Mouse (Mus musculus): ENCODE measurements around the gene Fnbp1. TPM values are rescaled to one million over a fixed set of nuclear protein-coding genes. Genes with fewer than 3 reads are reported as not detected.

The Fnbp1 gene
- polyA plus RNA-seq, 1 experiment = 38.1 TPM

DNA sequence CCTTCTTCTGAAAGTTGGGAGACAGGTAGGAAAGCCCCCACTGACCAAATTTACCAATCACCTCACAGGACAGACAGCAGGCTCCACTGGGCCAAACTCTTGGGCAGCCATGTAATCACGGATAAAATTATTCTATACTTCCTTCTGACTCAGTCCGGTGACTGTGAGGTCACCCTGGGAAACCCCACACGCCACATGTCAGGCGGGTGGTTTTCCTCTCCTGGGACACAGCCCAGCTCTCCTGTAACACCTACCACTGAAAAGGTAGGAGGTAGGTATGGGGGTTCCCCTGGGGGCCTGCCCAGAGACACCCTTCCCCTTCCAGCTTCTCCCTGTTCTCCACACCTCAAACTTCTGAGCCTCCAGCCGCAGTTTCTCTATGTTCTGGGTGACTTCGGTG lies 105.0 kb downstream of the Fnbp1 start:
- Histone ChIP-seq H3K27ac (replicated peaks; ENCODE audit: low read depth, low read length) (no peak overlapping the region), H3K4me3 (ENCODE audit: insufficient read depth, low read depth, low read length) (no peak overlapping the region), H3K4me1 (ENCODE audit: control insufficient read depth, insufficient read depth, insufficient read length, low read length) (no peaks in the 10 kb centered on the region)

DNA sequence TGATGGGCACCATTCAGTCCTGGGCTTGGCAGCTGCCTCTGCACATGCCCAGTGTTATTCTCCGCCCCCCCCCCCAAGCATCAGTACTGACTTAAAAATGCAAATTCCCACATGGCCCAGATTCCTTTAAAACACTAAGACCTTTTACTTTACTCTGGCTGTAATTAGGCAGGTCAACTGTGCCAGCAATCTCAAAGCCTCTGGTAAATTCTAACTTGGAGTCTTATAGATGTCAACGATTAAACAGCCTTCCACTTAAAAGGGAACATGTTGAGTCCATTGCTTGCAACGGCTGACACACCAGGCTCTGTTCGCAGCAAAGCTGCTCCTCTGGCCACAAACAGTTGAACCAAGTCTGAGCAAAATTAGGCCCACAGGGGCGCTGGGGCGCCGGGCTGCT lies 109.8 kb downstream of the Fnbp1 start:
- no peaks in the 10 kb centered on the region for H3K4me1 ChIP-seq (ENCODE audit: control insufficient read depth, insufficient read depth, insufficient read length, low read length)
- no peak overlapping the region for H3K4me3 ChIP-seq (ENCODE audit: insufficient read depth, low read depth, low read length)
- no peak overlapping the region for H3K27ac ChIP-seq (replicated peaks; ENCODE audit: low read depth, low read length)

DNA sequence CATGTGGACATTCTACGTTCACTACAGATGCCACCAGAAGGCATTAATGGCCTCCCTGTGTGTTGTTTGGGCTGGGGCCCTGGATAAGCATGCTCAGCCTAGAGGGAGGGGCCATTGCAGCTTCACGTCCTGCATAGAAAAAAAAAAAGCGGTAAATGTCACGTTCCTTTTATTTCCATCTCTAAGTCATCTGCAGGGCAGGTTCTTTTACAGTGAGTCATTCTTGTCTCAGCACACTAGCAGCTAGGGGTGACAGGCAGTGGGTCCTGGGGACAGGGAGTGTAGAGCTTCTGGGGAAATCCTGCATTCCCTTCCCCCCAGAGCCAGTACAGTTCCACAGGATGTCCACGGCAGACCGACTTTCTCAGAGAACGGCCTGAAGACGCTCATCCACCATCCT lies 115.2 kb downstream of the Fnbp1 start:
- Histone ChIP-seq H3K27ac (replicated peaks; ENCODE audit: low read depth, low read length) (no peak overlapping the region), H3K4me3 (ENCODE audit: insufficient read depth, low read depth, low read length) (no peak overlapping the region), H3K4me1 (ENCODE audit: control insufficient read depth, insufficient read depth, insufficient read length, low read length) (no peaks in the 10 kb centered on the region)

DNA sequence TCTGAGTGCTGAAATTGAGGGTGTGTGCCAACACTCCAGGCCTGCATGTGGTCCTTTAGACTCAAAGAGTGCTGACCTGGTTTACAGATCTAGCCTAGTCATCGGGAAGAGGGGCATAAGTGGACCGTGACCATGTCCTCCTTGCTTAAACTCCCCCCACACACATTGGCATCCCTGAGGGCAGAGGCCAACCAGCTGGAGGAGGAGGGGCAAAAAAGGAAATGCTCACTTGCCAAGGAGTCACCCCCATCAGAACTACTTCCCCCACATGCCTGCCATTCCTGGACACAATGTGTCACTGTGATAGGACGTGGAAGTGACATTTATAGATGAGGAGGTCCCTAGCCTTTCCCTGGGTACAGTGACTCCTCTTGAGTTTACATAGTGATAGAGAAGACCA lies 116.3 kb downstream of the Fnbp1 start:
- Histone ChIP-seq H3K4me3 (ENCODE audit: insufficient read depth, low read depth, low read length) (no peak overlapping the region), H3K4me1 (ENCODE audit: control insufficient read depth, insufficient read depth, insufficient read length, low read length) (no peaks in the 10 kb centered on the region), H3K27ac (replicated peaks; ENCODE audit: low read depth, low read length) (no peak overlapping the region)

DNA sequence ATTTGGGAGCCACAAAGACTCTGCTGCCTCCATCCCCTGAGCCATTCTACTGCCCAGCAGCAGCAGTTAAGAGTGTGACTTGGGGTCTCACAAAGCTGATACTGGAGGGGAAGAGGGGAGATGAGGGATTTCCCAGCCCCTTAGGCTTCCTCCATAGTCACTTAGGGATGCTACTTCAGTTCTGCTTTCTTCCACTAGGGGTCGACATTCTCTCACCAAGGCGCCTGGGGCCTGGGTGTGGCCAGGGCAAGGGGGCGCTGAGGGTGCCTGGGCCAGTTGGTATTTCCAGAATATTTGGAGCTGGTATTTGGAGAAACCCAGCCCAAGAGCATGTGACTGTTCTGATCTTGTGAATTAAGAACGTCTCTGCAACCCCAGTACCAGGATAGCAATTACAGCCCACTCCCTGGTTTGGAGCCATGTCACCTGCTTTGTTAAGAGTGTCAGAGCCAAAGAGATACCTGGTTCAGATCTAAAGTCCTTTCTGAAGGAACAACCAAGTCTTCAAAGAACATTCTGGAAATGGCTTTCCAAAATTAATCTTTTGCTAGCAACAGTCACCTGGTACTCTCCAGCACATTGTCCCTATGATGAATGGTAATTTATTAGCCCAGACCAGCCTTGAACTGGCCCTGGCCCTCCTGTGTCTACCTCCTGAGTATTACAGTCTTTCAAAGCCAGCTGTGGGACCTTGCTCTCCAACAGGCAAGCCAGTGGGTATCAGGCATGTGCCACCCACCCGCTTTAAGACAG lies 117.0 kb downstream of the Fnbp1 start:
- Histone ChIP-seq H3K27ac (replicated peaks; ENCODE audit: low read depth, low read length) (no peak overlapping the region), H3K4me1 (ENCODE audit: control insufficient read depth, insufficient read depth, insufficient read length, low read length) (no peaks in the 10 kb centered on the region), H3K4me3 (ENCODE audit: insufficient read depth, low read depth, low read length) (no peak overlapping the region)

DNA sequence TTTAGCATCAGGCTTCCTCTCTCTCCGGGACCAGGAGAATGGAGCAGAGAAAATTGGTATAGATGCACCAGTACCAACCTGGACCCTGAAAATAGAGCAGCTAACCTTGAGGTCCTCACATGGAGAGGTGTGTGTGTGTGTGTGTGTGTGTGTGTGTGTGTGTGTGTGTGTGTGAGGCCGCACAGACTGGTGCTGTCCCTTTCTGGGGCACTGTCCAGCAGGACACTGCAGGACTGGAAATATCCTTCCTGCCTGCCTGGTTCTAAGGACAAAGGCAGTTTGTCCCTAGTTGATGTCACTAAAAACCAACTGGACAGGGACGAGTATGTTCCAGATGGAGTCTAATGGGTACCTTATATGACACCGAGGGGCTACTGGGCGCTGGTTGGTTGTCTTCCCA lies 117.9 kb downstream of the Fnbp1 start:
- Histone ChIP-seq H3K27ac (replicated peaks; ENCODE audit: low read depth, low read length) (no peak overlapping the region), H3K4me3 (ENCODE audit: insufficient read depth, low read depth, low read length) (no peak overlapping the region), H3K4me1 (ENCODE audit: control insufficient read depth, insufficient read depth, insufficient read length, low read length) (no peaks in the 10 kb centered on the region)

DNA sequence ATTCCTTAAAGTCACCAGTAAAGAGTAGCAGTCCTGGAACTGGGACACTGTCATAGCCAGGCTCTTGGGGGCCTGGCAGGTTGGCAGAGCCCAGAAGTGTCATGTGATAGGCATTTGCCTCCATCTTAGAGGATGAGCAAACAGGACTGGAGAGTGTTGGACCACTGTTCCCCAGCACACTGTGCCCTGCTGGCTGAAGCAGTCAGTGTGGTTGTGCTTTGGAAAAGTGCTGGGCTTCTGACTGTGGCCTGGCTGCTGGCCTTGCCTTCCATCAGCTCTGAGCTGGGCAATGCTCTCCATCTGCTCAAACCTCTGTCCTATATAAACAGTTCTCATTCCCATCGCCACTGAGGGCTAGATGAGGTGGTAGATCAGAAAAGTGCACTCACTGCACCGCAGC lies 121.6 kb downstream of the Fnbp1 start:
- Histone ChIP-seq H3K4me3 (ENCODE audit: insufficient read depth, low read depth, low read length) (no peak overlapping the region), H3K27ac (replicated peaks; ENCODE audit: low read depth, low read length) (no peak overlapping the region), H3K4me1 (ENCODE audit: control insufficient read depth, insufficient read depth, insufficient read length, low read length) (0 out of 2 replicates have a peak, but pooled peaks cover 3% of the 10 kb centered on the region)

DNA sequence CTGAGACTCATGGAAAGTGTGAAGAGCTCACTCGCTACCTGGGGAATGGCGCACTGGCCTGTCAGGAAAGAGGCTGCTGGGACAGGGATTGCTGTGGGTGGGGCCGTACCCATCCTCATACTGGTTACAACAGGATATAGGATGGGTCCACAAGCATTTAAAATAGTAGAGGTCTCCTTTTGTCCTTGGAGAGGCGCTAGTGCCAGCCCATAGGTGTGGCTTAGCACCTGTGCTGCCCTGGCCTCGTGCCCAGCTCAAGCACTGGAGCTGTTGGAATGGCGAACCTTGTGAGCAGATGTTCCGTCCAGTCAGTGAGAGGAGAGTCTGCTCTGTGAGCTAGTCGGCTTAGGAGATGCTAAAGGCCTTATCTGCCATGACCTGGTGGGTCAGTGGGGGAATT lies 122.8 kb downstream of the Fnbp1 start:
- H3K4me3 ChIP-seq (ENCODE audit: insufficient read depth, low read depth, low read length) = no peak overlapping the region
- H3K4me1 ChIP-seq (ENCODE audit: control insufficient read depth, insufficient read depth, insufficient read length, low read length) = 0 out of 2 replicates have a peak, but pooled peaks cover 3% of the 10 kb centered on the region
- H3K27ac ChIP-seq (replicated peaks; ENCODE audit: low read depth, low read length) = no peak overlapping the region

DNA sequence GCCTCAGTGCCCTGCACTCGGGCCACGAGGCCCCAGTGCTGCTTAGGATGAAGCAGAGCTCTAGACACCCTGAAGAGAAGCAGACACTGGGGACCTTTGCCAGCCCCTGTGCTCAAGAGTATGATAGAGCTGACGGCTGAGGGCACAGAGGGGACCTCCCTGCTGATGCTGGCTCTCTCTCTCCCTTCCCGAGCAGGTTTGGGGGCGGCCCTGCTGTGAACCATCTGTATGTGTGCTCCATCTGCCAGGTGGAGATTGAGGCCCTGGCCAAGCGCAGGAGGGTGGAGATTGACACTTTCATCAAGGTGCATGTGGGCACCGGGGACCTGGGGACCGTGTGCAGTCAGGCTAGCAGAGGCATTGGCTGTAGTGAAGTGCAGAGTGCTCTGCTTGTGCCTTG lies 123.3 kb downstream of the Fnbp1 start:
- Histone ChIP-seq H3K4me3 (ENCODE audit: insufficient read depth, low read depth, low read length) (no peak overlapping the region), H3K27ac (replicated peaks; ENCODE audit: low read depth, low read length) (no peak overlapping the region), H3K4me1 (ENCODE audit: control insufficient read depth, insufficient read depth, insufficient read length, low read length) (0 out of 2 replicates have a peak, but pooled peaks cover 3% of the 10 kb centered on the region)

DNA sequence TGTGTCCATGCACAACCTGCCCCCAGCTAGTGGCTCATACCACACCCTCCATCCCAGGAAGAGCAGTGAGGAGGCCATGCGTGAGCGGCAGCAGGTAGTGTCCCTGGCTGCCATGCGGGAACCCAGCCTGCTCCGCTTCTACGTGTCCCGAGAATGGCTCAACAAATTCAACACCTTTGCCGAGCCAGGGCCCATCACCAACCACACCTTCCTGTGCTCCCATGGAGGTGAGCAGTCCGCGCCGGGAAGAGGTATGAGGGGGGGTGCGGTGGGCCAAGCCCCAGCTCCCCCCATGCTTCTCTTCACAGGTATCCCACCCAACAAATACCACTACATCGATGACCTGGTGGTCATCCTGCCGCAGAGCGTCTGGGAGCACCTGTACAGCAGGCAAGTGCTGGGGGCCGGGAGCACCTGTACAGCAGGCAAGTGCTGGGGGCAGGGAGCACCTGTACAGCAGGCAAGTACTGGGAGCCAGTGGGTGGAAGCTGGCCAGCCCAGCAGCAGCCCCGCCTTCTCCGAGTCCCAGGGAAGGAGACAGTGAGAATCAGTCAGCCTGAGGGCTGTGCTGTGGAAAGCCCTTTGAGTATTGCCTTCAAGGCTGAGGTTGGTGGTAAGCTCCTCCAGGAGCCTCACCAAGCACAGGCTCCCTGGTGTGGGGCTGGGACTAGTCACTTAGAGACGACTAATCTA lies 124.0 kb downstream of the Fnbp1 start:
- Histone ChIP-seq H3K4me3 (ENCODE audit: insufficient read depth, low read depth, low read length) (no peak overlapping the region), H3K27ac (replicated peaks; ENCODE audit: low read depth, low read length) (no peak overlapping the region)

DNA sequence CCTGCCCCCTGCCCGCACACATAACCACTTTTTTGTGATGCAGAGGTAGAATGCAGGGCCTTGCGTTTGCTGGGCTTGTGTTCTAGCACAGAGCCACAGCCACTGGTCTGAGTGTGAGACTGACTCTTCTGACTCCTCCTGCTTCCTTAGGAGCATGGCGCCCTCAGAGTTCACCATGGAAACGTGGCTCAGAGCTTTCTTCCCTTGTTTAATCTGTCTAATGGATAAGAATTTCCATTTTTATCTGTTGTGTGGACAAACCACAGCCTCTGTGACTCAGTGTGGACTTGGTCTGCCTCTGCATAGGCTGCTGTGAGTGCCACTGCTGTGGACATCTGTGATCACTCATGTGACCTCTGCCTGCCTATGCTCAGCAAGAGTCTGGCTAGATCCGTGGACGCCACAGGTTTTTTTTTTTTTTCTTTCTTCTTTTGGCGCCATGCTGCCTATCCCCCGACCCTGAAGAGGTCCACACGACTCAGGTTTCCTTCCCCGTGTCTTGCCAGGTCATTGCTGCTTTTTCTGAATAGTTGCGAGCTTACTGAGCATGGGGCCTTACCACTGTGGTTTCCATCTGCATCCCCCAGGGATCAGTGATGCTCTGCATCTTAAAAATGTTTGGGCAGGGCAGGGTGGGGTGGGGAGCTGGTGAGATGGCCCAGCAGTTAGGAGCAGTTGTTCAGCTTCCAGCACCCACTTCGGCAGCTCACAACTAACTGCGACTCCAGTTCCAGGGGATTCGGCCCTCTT lies 128.3 kb downstream of the Fnbp1 start:
- Histone ChIP-seq H3K4me1 (ENCODE audit: control insufficient read depth, insufficient read depth, insufficient read length, low read length) (0 out of 2 replicates have a peak, but pooled peaks cover 3% of the 10 kb centered on the region), H3K4me3 (ENCODE audit: insufficient read depth, low read depth, low read length) (no peak overlapping the region)

More for the DNA sequence above, 124.0 kb downstream of the Fnbp1 start:
- H3K4me1 ChIP-seq (ENCODE audit: control insufficient read depth, insufficient read depth, insufficient read length, low read length) = 0 out of 2 replicates have a peak, but pooled peaks cover 3% of the 10 kb centered on the region

DNA sequence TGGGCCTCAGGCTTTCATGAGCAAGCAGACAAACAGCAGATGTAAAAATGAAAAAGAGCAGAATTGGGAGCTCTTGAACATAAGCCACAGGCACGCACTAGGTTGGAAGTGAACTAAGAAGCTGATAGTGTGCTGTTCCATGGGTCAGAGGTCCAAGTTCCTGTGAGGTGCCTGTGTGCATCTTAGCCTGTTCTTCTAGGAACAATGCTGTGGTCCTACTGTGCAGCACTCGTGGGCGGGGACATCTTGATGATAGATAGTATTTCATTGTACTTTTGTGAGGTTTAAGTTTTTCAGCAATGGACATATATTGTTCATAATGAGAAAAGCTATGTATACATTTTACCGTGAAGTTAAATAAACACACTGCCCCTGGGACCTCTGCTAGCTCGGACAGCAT lies 134.6 kb downstream of the Fnbp1 start:
- H3K4me3 ChIP-seq (ENCODE audit: insufficient read depth, low read depth, low read length) = no peak overlapping the region
- H3K4me1 ChIP-seq (ENCODE audit: control insufficient read depth, insufficient read depth, insufficient read length, low read length) = no peaks in the 10 kb centered on the region
- H3K27ac ChIP-seq (replicated peaks; ENCODE audit: low read depth, low read length) = no peak overlapping the region

More for the DNA sequence above, 128.3 kb downstream of the Fnbp1 start:
- H3K27ac ChIP-seq (replicated peaks; ENCODE audit: low read depth, low read length) = no peak overlapping the region

DNA sequence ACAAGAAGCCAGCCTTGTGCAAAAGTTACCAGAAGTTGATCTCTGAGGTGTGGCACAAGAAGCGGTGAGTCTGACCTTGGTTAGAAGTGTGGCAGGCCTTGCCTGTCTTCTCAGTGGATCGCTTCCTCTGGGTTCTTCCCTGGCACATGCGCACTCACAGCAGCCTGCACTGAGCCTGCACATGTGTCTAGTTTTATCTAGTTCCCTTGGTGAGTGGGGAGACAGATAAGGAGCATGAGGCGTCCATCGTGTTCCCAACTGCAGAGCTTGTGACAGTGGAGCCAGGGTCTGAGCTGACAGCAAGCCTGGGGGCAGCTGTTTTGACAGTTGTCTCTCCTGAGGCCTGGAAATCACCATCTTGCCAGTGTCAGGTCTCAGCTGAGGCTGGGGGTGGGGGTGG lies 135.4 kb downstream of the Fnbp1 start:
- no peak overlapping the region for H3K27ac ChIP-seq (replicated peaks; ENCODE audit: low read depth, low read length)
- no peaks in the 10 kb centered on the region for H3K4me1 ChIP-seq (ENCODE audit: control insufficient read depth, insufficient read depth, insufficient read length, low read length)
- no peak overlapping the region for H3K4me3 ChIP-seq (ENCODE audit: insufficient read depth, low read depth, low read length)

DNA sequence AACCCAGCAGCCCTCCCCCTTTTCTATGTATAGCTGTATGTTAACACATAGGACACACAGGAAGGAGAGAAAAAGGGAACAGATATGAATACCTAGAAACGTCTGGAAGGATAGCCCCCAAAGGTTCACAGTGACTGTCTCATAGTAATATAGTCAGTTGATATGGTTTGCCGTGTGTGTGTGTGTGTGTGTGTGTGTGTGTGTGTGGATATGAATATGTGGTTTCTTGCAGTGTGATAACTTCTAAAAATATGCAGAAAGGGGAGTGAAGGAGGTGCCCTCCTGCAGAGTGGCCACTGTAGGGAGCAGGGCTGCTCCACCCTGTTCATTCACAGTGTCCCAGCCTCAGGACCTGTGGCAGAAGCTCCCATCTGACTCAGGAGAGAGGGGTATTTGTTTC lies 136.4 kb downstream of the Fnbp1 start:
- no peak overlapping the region for H3K27ac ChIP-seq (replicated peaks; ENCODE audit: low read depth, low read length)
- H3K4me1 ChIP-seq (ENCODE audit: control insufficient read depth, insufficient read depth, insufficient read length, low read length) = no peaks in the 10 kb centered on the region

DNA sequence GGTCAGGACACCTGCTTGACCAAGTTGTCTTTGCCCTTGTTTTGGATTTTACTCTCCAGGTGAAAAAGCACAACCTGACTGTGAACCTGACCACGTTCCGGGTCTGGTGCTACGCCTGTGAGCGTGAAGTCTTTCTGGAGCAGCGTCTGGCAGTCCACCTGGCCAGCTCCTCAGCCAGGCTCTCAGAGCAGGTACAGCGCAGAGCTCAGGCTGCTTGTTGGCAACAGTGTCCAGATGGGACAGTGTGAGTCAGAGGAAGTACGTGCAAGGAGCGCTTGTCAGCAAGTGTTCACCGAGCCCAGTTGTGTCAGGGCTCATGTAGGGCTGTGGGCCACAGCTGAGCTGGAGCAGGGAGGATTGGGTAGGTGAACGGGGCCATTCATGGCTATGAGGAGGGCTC lies 139.0 kb downstream of the Fnbp1 start:
- Histone ChIP-seq H3K27ac (replicated peaks; ENCODE audit: low read depth, low read length) (no peak overlapping the region), H3K4me3 (ENCODE audit: insufficient read depth, low read depth, low read length) (no peak overlapping the region), H3K4me1 (ENCODE audit: control insufficient read depth, insufficient read depth, insufficient read length, low read length) (no peaks in the 10 kb centered on the region)

More for the DNA sequence above, 136.4 kb downstream of the Fnbp1 start:
- no peak overlapping the region for H3K4me3 ChIP-seq (ENCODE audit: insufficient read depth, low read depth, low read length)

Data from brown adipose tissue, adult 24 weeks (tissue).